Mouse (Mus musculus): Measurements from ENCODE around the gene Morc2a.

Gene Morc2a

GRCm38 (mm10) chr11:3738778-3739177, 89.8 kb downstream of the Morc2a start:
- no peak for DNase-seq

Measured in cerebellum, adult 11-12 months (tissue).